Comparison of ENCODE assay signal across 10 mouse cellular contexts in genomic region chr3:84059261-84059660, GRCm38 (mm10). TPM values are rescaled to one million over a fixed set of nuclear protein-coding genes. Genes with fewer than 3 reads are reported as not detected.
A peak's percentile ranks its signal among the peaks of the same experiment; 100 is the strongest.
DNase-seq lines count a peak whose midpoint lies in the region; ATAC-seq and TF ChIP-seq lines count a peak whose summit lies in the region.
"Had no signal": no experiment of that assay in that cellular context is flagged by ENCODE, and none has a peak within 500 bp of the region (broad histone marks: within the 10 kb centered on the region; RNA-seq: fewer than 3 reads in every experiment).

No protein-coding gene starts in this region.

- H3K4me3 ChIP-seq in forebrain, embryonic 13.5 days: no peak overlapping the region
- no peak overlapping the region for H3K4me3 ChIP-seq in forebrain, embryonic 10.5 days
- H3K4me3 ChIP-seq in kidney, postnatal 0 days (replicated peaks; ENCODE audit: low read depth, low read length): no peak overlapping the region
- H3K4me3 ChIP-seq in embryonic facial prominence, embryonic 14.5 days (ENCODE audit: low read depth, low read length): peak overlapping the region; percentile 10; the same call in 1 of the 2 replicates
- H3K4me3 ChIP-seq in neural tube, embryonic 11.5 days (ENCODE audit: low read depth, low read length): no peak overlapping the region
- H3K4me3 ChIP-seq: heart, adult 2 months had no signal

- peaks cover 11% of the 10 kb centered on the region; the same call in 1 of the 2 replicates for H3K4me1 ChIP-seq in forebrain, embryonic 13.5 days
- peaks cover 10% of the 10 kb centered on the region; the same call in 1 of the 2 replicates for H3K4me1 ChIP-seq in forebrain, embryonic 10.5 days
- H3K4me1 ChIP-seq in kidney, postnatal 0 days (replicated peaks; ENCODE audit: insufficient read depth, low read length): no peaks in the 10 kb centered on the region
- peaks cover 19% of the 10 kb centered on the region for H3K4me1 ChIP-seq in embryonic facial prominence, embryonic 14.5 days (ENCODE audit: control insufficient read depth, insufficient read depth, low read length)
- no peaks in the 10 kb centered on the region for H3K4me1 ChIP-seq in neural tube, embryonic 11.5 days (ENCODE audit: control insufficient read depth, insufficient read depth, low read length)

- no peak overlapping the region for H3K4me2 ChIP-seq in forebrain, embryonic 13.5 days
- H3K4me2 ChIP-seq in kidney, postnatal 0 days (ENCODE audit: low read length): no peak overlapping the region
- H3K4me2 ChIP-seq in embryonic facial prominence, embryonic 14.5 days (ENCODE audit: low read depth, low read length): peak overlapping the region; percentile 44
- H3K4me2 ChIP-seq in neural tube, embryonic 11.5 days (ENCODE audit: low read depth): no peak overlapping the region

- WGBS in forebrain, embryonic 13.5 days: 63% methylated on average over 13 of the region's 13 CpGs
- WGBS in forebrain, embryonic 10.5 days: 72% methylated on average over 13 of the region's 13 CpGs
- WGBS in kidney, postnatal 0 days: 30% methylated on average over 13 of the region's 13 CpGs
- WGBS in embryonic facial prominence, embryonic 14.5 days: 11% methylated on average over 13 of the region's 13 CpGs
- WGBS in neural tube, embryonic 11.5 days: 61% methylated on average over 13 of the region's 13 CpGs

- H3K36me3 ChIP-seq in forebrain, embryonic 13.5 days (ENCODE audit: poor library complexity, severe bottlenecking): no peaks in the 10 kb centered on the region
- no peaks in the 10 kb centered on the region for H3K36me3 ChIP-seq in forebrain, embryonic 10.5 days (replicated peaks)
- H3K36me3 ChIP-seq in kidney, postnatal 0 days (ENCODE audit: insufficient read depth, low read length): no peaks in the 10 kb centered on the region
- no peaks in the 10 kb centered on the region for H3K36me3 ChIP-seq in embryonic facial prominence, embryonic 14.5 days (ENCODE audit: control insufficient read depth, insufficient read depth, low read length)
- H3K36me3 ChIP-seq in neural tube, embryonic 11.5 days (ENCODE audit: control insufficient read depth, insufficient read depth, low read length): no peaks in the 10 kb centered on the region

- peak; percentile 57 for ATAC-seq in forebrain, embryonic 13.5 days
- ATAC-seq in kidney, postnatal 0 days (replicated peaks; ENCODE audit: low FRiP score, low read depth): no peak
- peak; percentile 92 for ATAC-seq in embryonic facial prominence, embryonic 14.5 days (ENCODE audit: low read depth)
- no peak for ATAC-seq in neural tube, embryonic 11.5 days (ENCODE audit: insufficient read depth, low FRiP score, low TSS enrichment)
- ATAC-seq in erythroid progenitor cell, adult 5-6 weeks (replicated peaks; ENCODE audit: low FRiP score, poor library complexity, severe bottlenecking): no peak

- no peak overlapping the region for H3K27ac ChIP-seq in forebrain, embryonic 13.5 days
- no peak overlapping the region for H3K27ac ChIP-seq in forebrain, embryonic 10.5 days
- no peak overlapping the region for H3K27ac ChIP-seq in kidney, postnatal 0 days
- peak overlapping the region; percentile 57 for H3K27ac ChIP-seq in embryonic facial prominence, embryonic 14.5 days (replicated peaks; ENCODE audit: low read depth, low read length)
- no peak overlapping the region for H3K27ac ChIP-seq in neural tube, embryonic 11.5 days (ENCODE audit: low read depth, low read length)
- H3K27ac ChIP-seq: heart, adult 2 months; liver, embryonic 14.5 days had no signal

- no peak for TF ChIP-seq CTCF in kidney, postnatal 0 days (IDR thresholded peaks at IDR 0.05; ENCODE audit: low read depth)

- H3K9me3 ChIP-seq in forebrain, embryonic 13.5 days (replicated peaks): peaks cover 5% of the 10 kb centered on the region; the same call in 1 of the 2 replicates
- peaks cover 24% of the 10 kb centered on the region; the same call in 1 of the 2 replicates for H3K9me3 ChIP-seq in forebrain, embryonic 10.5 days
- no peaks in the 10 kb centered on the region for H3K9me3 ChIP-seq in kidney, postnatal 0 days (replicated peaks; ENCODE audit: low read length)
- no peaks in the 10 kb centered on the region; the same call in 1 of the 2 replicates for H3K9me3 ChIP-seq in embryonic facial prominence, embryonic 14.5 days (ENCODE audit: control insufficient read depth, low read length)
- no peaks in the 10 kb centered on the region for H3K9me3 ChIP-seq in neural tube, embryonic 11.5 days (ENCODE audit: control insufficient read depth, low read length)

- no peaks in the 10 kb centered on the region for H3K27me3 ChIP-seq in forebrain, embryonic 13.5 days
- no peaks in the 10 kb centered on the region for H3K27me3 ChIP-seq in forebrain, embryonic 10.5 days (ENCODE audit: poor library complexity, severe bottlenecking)
- H3K27me3 ChIP-seq in kidney, postnatal 0 days (ENCODE audit: insufficient read depth, low read length): no peaks in the 10 kb centered on the region
- H3K27me3 ChIP-seq in embryonic facial prominence, embryonic 14.5 days (replicated peaks; ENCODE audit: control insufficient read depth, insufficient read depth, low read length): no peaks in the 10 kb centered on the region
- no peaks in the 10 kb centered on the region for H3K27me3 ChIP-seq in neural tube, embryonic 11.5 days (ENCODE audit: control insufficient read depth, insufficient read depth, low read length)

- no peak overlapping the region for H3K9ac ChIP-seq in forebrain, embryonic 13.5 days
- no peak overlapping the region for H3K9ac ChIP-seq in kidney, postnatal 0 days (ENCODE audit: low read depth, low read length)
- H3K9ac ChIP-seq in embryonic facial prominence, embryonic 14.5 days (ENCODE audit: low read depth, low read length): no peak overlapping the region
- no peak overlapping the region for H3K9ac ChIP-seq in neural tube, embryonic 11.5 days (ENCODE audit: low read length)
- H3K9ac ChIP-seq: liver, embryonic 14.5 days had no signal

- no peak for DNase-seq in forebrain, embryonic 10.5 days (ENCODE audit: extremely low spot score, low spot score)
- peak; percentile 19 for DNase-seq in kidney, postnatal 0 days (ENCODE audit: low spot score)
- DNase-seq in kidney, adult 8-10 months: no peak
- peak; percentile 94 for DNase-seq in embryonic facial prominence, embryonic 14.5 days (ENCODE audit: low spot score)
- DNase-seq in neural tube, embryonic 11.5 days (ENCODE audit: low spot score): peak; percentile 12
- no peak for DNase-seq in frontal cortex, postnatal 10 days (ENCODE audit: low spot score in 2 of 2)
- DNase-seq: heart, adult 2 months had no signal

RNA-seq across cellular contexts. Expression of gene Tmem131l, which starts 19.3 kb away (rescaled TPM):
- 125 and 139 TPM in 2 replicates for polyA plus RNA-seq in forebrain, embryonic 13.5 days (2015; fragmentation: Nextera tagmentation; extraction: Ambion mirVana)
- 64.6 and 74.8 TPM in 2 replicates for polyA plus RNA-seq in forebrain, embryonic 10.5 days (2016; fragmentation: Nextera tagmentation; extraction: Ambion mirVana)
- polyA plus RNA-seq in kidney, postnatal 0 days (2015; fragmentation: Nextera tagmentation; extraction: Ambion mirVana): 21.6 and 22.4 TPM in 2 replicates
- 46.5 and 61.2 TPM in 2 replicates for polyA plus RNA-seq in embryonic facial prominence, embryonic 14.5 days (2014; fragmentation: Nextera tagmentation; extraction: Ambion mirVana)
- 86.9 and 87.7 TPM in 2 replicates for polyA plus RNA-seq in neural tube, embryonic 11.5 days (2014; fragmentation: Nextera tagmentation; extraction: Ambion mirVana)
- total RNA-seq in erythroid progenitor cell, adult 5-6 weeks (2015; ENCODE audit: low replicate concordance): 110 and 116 TPM in 2 replicates
- 86.8 and 99.9 TPM in 2 replicates for total RNA-seq in erythroid progenitor cell, adult 5-6 weeks (2017; ENCODE audit: low replicate concordance)

Comparison
In these comparisons a context has a peak if more than half of its experiments do, and no peak if none do; other contexts are left out.
1. DNase-seq: peak in kidney, postnatal 0 days (single experiment), embryonic facial prominence, embryonic 14.5 days (single experiment) and neural tube, embryonic 11.5 days (single experiment); none in forebrain, embryonic 10.5 days (single experiment), kidney, adult 8-10 months (0 of 2) and frontal cortex, postnatal 10 days (0 of 2).
2. ATAC-seq: peak in forebrain, embryonic 13.5 days (single experiment) and embryonic facial prominence, embryonic 14.5 days (single experiment); none in kidney, postnatal 0 days (single experiment), neural tube, embryonic 11.5 days (single experiment) and erythroid progenitor cell, adult 5-6 weeks (single experiment).